Mouse (Mus musculus) erythroid progenitor cell, adult 5-6 weeks (primary cell): Measurements from ENCODE around the gene Dgkd. TPM values are rescaled to one million over a fixed set of nuclear protein-coding genes. Genes with fewer than 3 reads are reported as not detected.
A peak's percentile ranks its signal among the peaks of the same experiment; 100 is the strongest.

Source experiments
- ATAC-seq: replicated peaks from 2 replicates; pipeline ENCODE4 v1.8.0; 2016; ENCODE audit warnings: moderate number of reproducible peaks, mild to moderate bottlenecking, moderate TSS enrichment, inconsistent platforms; ENCODE audit not compliant: poor library complexity, low FRiP score, severe bottlenecking
- total RNA-seq, 2 experiments: library from RNA; stranded (forward) in 1 of 2; stranded (reverse) in 1 of 2; fragments of 150-400 nt in 1 of 2; fragments of 186-747, 209-891 nt in 1 of 2; gene quantifications; 2 replicates each; pipeline versions ENCODE4 v1.2.3 to v1.2.4; 2015 to 2017; ENCODE audit warnings: low replicate concordance in 2 of 2

Dgkd gene
- total RNA-seq, 2 experiments from 2014 or later = 19.3 to 29.3 TPM

- no peak for ATAC-seq
Observed at GRCm38 (mm10) chr1:87847475-87848168, 5.5 kb upstream of the Dgkd start.

- no peak for ATAC-seq
Observed at GRCm38 (mm10) chr1:87848237-87848996, 4.7 kb upstream of the Dgkd start.

GRCm38 (mm10) chr1:87849278-87849677 is 3.8 kb upstream of the Dgkd start:
- ATAC-seq = no peak

GRCm38 (mm10) chr1:87851344-87851743 is 1.7 kb upstream of the Dgkd start:
- ATAC-seq = no peak

GRCm38 (mm10) chr1:87852081-87852790 is 851 bp upstream of the Dgkd start:
- ATAC-seq = no peak

GRCm38 (mm10) chr1:87853601-87854361 is 694 bp downstream of the Dgkd start:
- peak; percentile 48 for ATAC-seq

GRCm38 (mm10) chr1:87854411-87854810 is 1.3 kb downstream of the Dgkd start:
- no peak for ATAC-seq

GRCm38 (mm10) chr1:87854851-87855251 is 1.8 kb downstream of the Dgkd start:
- no peak for ATAC-seq

- no peak for ATAC-seq
Observed at GRCm38 (mm10) chr1:87855522-87855921, 2.4 kb downstream of the Dgkd start.

- no peak for ATAC-seq
Observed at GRCm38 (mm10) chr1:87856823-87857222, 3.7 kb downstream of the Dgkd start.

- ATAC-seq = no peak
Observed at GRCm38 (mm10) chr1:87858031-87858430, 4.9 kb downstream of the Dgkd start.

- ATAC-seq = no peak
Observed at GRCm38 (mm10) chr1:87858529-87858928, 5.4 kb downstream of the Dgkd start.

GRCm38 (mm10) chr1:87863602-87864001 is 10.5 kb downstream of the Dgkd start:
- ATAC-seq = no peak

GRCm38 (mm10) chr1:87864889-87865288 is 11.8 kb downstream of the Dgkd start:
- no peak for ATAC-seq

- no peak for ATAC-seq
Observed at GRCm38 (mm10) chr1:87866672-87867071, 13.6 kb downstream of the Dgkd start.

- no peak for ATAC-seq
Observed at GRCm38 (mm10) chr1:87871546-87871945, 18.5 kb downstream of the Dgkd start.

- no peak for ATAC-seq
Observed at GRCm38 (mm10) chr1:87873081-87873480, 20.0 kb downstream of the Dgkd start.

GRCm38 (mm10) chr1:87876065-87876464 is 23.0 kb downstream of the Dgkd start:
- no peak for ATAC-seq

GRCm38 (mm10) chr1:87877552-87878283 is 24.6 kb downstream of the Dgkd start:
- no peak for ATAC-seq
